Mouse (Mus musculus): Measurements from ENCODE around the gene Rmnd5a. TPM values are rescaled to one million over a fixed set of nuclear protein-coding genes. Genes with fewer than 3 reads are reported as not detected.

Rmnd5a gene
- polyA plus RNA-seq, 1 experiment from 2014 or later = 13.0 TPM

DNA sequence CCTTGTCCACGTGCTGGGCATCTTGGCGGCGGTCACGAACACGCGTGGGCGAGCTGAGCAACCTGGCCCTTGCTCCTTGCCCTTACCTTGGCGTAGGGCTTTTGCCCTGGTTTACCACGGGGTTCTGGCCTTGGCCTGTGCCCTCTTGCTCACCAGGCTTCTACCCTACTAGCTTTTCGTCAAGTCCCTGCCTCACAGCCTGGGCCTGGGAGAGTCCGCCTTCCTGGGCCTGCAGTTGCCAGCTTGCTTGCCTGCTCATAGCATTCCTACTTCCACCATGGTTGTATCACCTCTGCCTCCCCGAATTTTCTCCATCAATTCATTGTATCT, 779 bp upstream of the Rmnd5a start:
- peak overlapping the region; percentile 98 for H3K4me3 ChIP-seq (replicated peaks)
- no peaks in the 10 kb centered on the region for H3K27me3 ChIP-seq
- no peak for ATAC-seq (ENCODE audit: insufficient number of reproducible peaks, low FRiP score, low TSS enrichment, low read depth)
- H3K9me3 ChIP-seq (replicated peaks) = no peaks in the 10 kb centered on the region
- H3K4me1 ChIP-seq = peaks cover 29% of the 10 kb centered on the region
- H3K36me3 ChIP-seq = no peaks in the 10 kb centered on the region
- WGBS = 3% methylated on average over 12 of the region's 12 CpGs
- peak overlapping the region; percentile 99 for H3K27ac ChIP-seq (replicated peaks)
- peak overlapping the region; percentile 80 for H3K9ac ChIP-seq
- peak overlapping the region; percentile 91 for H3K4me2 ChIP-seq (replicated peaks)

DNA sequence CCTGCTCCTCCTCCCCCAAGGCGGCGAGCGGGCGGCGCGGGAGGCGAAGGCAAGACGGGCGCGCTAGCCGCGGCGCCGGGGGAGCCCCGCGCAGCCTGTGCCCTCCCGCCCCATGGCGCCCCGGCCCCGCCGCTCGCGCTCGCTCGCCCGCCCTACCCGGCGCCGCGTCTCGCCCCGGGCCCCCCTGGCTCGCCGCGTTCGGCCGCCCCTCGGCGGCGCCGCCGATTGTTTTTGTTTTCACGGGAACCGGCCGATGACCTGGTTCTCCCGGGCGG, 283 bp downstream of the Rmnd5a start:
- no peaks in the 10 kb centered on the region for H3K9me3 ChIP-seq (replicated peaks)
- no peaks in the 10 kb centered on the region for H3K36me3 ChIP-seq
- H3K4me2 ChIP-seq (replicated peaks) = peak overlapping the region; percentile 71
- no peaks in the 10 kb centered on the region for H3K27me3 ChIP-seq
- H3K27ac ChIP-seq (replicated peaks) = peak overlapping the region; percentile 97
- peak; percentile 31 for ATAC-seq (ENCODE audit: insufficient number of reproducible peaks, low FRiP score, low TSS enrichment, low read depth)
- under 1% methylated on average over 41 of the region's 47 CpGs for WGBS
- H3K4me3 ChIP-seq (replicated peaks) = peak overlapping the region; percentile 98
- H3K4me1 ChIP-seq = peaks cover 30% of the 10 kb centered on the region
- H3K9ac ChIP-seq = peak overlapping the region; percentile 74

DNA sequence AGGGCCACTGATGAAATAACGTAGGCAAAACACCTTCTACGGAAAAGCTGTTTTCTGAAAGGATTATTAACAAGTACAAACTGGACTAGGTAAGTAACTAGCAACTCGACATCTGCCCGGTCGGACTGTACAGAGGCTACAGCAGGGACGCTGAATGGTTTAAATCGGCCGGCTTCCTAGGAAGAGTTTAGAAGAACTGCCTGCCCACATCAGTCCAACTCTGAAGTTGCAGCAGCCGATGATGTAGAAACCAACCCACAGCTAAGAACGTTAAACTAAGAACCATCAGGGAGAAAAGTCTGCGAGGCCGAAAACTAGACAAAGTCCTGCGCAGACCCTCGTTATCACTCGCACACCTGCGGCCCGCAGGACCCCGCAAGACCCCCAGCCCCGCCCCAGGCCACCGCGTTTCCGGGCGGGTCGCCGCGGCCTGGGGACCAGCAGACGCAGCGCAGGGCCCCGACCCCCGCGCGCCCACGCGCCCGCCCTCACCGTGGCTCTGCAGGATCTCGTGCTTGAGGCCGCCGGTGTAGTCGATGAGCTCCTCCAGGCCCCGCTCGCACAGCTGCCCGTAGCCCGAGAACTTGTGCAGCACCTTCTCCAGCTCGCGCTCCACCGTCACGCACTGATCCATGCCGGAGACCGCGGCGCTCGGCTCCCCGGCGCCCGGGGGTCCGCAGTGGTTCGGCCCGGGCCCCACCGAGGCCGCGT, 776 bp downstream of the Rmnd5a start:
- ATAC-seq (ENCODE audit: insufficient number of reproducible peaks, low FRiP score, low TSS enrichment, low read depth) = peak; percentile 8
- under 1% methylated on average over 62 of the region's 62 CpGs for WGBS
- H3K4me1 ChIP-seq = peaks cover 30% of the 10 kb centered on the region

DNA sequence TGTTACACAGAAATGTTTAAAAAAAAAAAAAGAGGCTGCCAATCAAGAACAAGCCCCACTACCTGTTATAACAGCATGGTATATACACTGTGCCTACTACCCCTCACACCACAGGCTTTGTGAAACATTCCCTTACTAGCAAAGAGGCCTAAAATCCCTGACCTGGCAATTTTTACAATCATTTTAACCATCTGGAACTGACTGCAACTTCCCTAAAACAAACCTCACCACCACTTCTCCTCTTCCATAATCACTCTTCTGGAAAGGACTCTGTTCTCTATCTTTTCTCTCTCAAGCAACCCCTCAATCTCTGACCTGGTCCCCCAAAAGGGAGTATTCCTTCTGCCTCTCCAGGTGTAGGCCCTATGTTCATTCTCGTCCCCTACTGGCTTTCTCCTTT, 2.4 kb downstream of the Rmnd5a start:
- peak overlapping the region; percentile 24; the same call in 1 of the 2 replicates for H3K4me2 ChIP-seq (replicated peaks)
- no peaks in the 10 kb centered on the region for H3K36me3 ChIP-seq
- H3K27me3 ChIP-seq = no peaks in the 10 kb centered on the region
- no peaks in the 10 kb centered on the region for H3K9me3 ChIP-seq (replicated peaks)
- no peak overlapping the region for H3K4me3 ChIP-seq (replicated peaks)
- H3K4me1 ChIP-seq = peaks cover 30% of the 10 kb centered on the region
- ATAC-seq (ENCODE audit: insufficient number of reproducible peaks, low FRiP score, low TSS enrichment, low read depth) = no peak
- H3K9ac ChIP-seq = no peak overlapping the region
- WGBS = 71% methylated on average over 1 of the region's 1 CpGs
- no peak overlapping the region for H3K27ac ChIP-seq (replicated peaks)

More for the DNA sequence above, 776 bp downstream of the Rmnd5a start:
- Histone ChIP-seq H3K27me3 (no peaks in the 10 kb centered on the region), H3K4me2 (replicated peaks) (peak overlapping the region; percentile 71), H3K36me3 (no peaks in the 10 kb centered on the region), H3K9me3 (replicated peaks) (no peaks in the 10 kb centered on the region), H3K4me3 (replicated peaks) (peak overlapping the region; percentile 98), H3K9ac (peak overlapping the region; percentile 74), H3K27ac (replicated peaks) (peak overlapping the region; percentile 97)

DNA sequence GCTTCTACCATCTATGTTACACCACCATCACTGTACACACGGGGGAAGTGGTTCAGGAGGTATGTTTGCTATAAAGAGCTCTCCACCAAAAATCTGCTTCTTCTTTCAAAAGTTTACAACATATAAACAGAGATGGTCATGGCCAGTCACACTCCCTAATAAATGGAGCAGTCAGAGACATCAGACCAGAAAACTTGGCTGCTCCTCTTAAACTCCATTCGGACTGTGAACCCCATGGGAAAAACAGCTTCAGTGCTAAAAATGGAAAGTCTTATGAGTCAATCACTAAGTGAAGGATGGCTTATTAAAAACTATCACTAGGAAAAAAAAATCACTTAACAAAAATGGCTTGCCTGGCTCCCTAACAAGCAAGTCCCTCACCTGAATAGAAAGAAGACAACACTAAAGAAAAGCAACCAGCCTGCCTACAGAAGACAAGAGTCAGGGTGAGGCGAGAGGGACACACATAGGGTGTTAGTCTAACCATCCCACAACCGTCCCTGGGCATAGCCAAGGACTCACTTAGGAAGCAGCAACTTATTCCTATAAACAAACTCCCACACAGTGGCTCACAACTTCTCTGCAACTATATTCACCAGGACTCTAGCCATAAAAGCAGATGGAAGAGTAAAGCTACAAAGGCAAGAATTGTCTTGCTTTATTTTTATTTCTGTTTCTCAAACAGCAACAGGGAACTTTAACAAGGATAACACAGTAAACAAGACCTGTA, 12.3 kb downstream of the Rmnd5a start:
- 82% methylated on average over 4 of the region's 4 CpGs for whole genome bisulfite sequencing

DNA sequence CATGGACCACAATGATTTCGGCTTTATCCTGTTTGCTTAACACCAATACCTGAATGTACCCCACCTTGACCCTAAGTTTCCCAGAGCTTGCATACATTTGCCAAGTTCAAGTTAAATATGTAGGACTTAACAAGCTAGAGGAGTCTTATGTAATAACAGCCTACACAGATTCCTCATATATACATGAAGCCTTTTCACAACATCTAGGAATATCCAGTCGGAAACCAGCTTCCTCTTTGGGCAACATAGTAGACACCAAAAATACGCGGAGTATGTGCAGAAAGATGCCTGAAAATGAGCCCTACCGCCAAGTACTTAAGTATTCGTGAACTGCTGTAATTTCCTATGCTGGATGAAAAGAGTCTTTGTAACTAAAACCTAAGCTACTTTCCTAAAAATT, 14.8 kb downstream of the Rmnd5a start:
- Histone ChIP-seq H3K36me3 (peaks cover 12% of the 10 kb centered on the region; the same call in 1 of the 2 replicates), H3K9ac (no peak overlapping the region), H3K4me1 (no peaks in the 10 kb centered on the region), H3K27ac (replicated peaks) (no peak overlapping the region), H3K4me2 (replicated peaks) (no peak overlapping the region), H3K27me3 (no peaks in the 10 kb centered on the region), H3K9me3 (replicated peaks) (no peaks in the 10 kb centered on the region), H3K4me3 (replicated peaks) (no peak overlapping the region)
- ATAC-seq (ENCODE audit: insufficient number of reproducible peaks, low FRiP score, low TSS enrichment, low read depth) = no peak
- WGBS = 68% methylated on average over 6 of the region's 6 CpGs

More for the DNA sequence above, 12.3 kb downstream of the Rmnd5a start:
- Histone ChIP-seq H3K9me3 (replicated peaks) (no peaks in the 10 kb centered on the region), H3K4me3 (replicated peaks) (no peak overlapping the region), H3K4me2 (replicated peaks) (no peak overlapping the region), H3K9ac (no peak overlapping the region), H3K4me1 (peaks cover 4% of the 10 kb centered on the region; the same call in 1 of the 2 replicates), H3K27me3 (no peaks in the 10 kb centered on the region), H3K36me3 (peaks cover 12% of the 10 kb centered on the region; the same call in 1 of the 2 replicates), H3K27ac (replicated peaks) (no peak overlapping the region)
- ATAC-seq (ENCODE audit: insufficient number of reproducible peaks, low FRiP score, low TSS enrichment, low read depth) = no peak

DNA sequence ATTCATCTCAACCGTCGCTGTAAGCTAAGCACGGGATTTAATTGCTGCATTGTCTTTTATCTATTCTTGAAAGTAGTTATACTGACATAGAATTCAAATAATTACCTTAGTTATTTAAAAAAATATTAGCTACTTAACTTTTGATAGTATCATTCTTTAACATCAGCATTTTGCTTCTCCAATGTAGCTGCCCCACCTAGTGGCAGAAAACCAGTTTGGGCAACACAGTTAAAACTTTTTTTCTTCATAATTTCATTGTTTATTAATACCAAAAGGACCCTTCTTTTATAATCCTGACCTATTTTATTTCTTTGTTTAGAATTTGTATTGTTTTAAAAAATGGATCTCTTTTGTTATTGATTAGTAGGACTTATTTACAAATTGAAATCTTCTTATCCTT, 17.3 kb downstream of the Rmnd5a start:
- Histone ChIP-seq H3K36me3 (peaks cover 12% of the 10 kb centered on the region; the same call in 1 of the 2 replicates), H3K27me3 (no peaks in the 10 kb centered on the region)
- no peak for ATAC-seq (ENCODE audit: insufficient number of reproducible peaks, low FRiP score, low TSS enrichment, low read depth)

DNA sequence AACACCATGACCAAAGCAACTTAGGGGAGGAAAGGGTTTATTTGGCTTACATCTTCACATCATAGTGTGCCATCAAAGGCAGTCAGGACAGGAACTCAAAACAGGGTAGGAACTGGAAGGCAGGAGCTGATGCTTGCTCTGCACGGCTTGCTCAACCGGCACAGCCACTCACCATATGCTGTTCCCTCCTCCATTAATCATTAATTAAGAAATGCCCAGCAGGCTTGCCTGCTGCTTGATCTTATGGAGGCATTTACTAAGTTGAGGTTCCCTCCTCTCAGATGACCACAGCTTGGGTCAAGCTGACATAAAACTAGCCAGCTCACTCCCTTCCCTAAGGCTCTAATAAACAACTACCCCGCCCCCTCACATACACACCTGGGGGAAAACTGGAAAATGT, 18.3 kb downstream of the Rmnd5a start:
- Histone ChIP-seq H3K27ac (replicated peaks) (no peak overlapping the region), H3K4me3 (replicated peaks) (no peak overlapping the region), H3K27me3 (no peaks in the 10 kb centered on the region), H3K4me1 (no peaks in the 10 kb centered on the region), H3K4me2 (replicated peaks) (no peak overlapping the region), H3K9ac (no peak overlapping the region), H3K36me3 (peaks cover 4% of the 10 kb centered on the region; the same call in 1 of the 2 replicates), H3K9me3 (replicated peaks) (no peaks in the 10 kb centered on the region)
- ATAC-seq (ENCODE audit: insufficient number of reproducible peaks, low FRiP score, low TSS enrichment, low read depth) = no peak
- 69% methylated on average over 3 of the region's 3 CpGs for WGBS

More for the DNA sequence above, 17.3 kb downstream of the Rmnd5a start:
- Histone ChIP-seq H3K9me3 (replicated peaks) (no peaks in the 10 kb centered on the region), H3K9ac (no peak overlapping the region), H3K4me1 (no peaks in the 10 kb centered on the region), H3K27ac (replicated peaks) (no peak overlapping the region), H3K4me2 (replicated peaks) (no peak overlapping the region), H3K4me3 (replicated peaks) (no peak overlapping the region)
- 86% methylated on average over 3 of the region's 3 CpGs for WGBS

DNA sequence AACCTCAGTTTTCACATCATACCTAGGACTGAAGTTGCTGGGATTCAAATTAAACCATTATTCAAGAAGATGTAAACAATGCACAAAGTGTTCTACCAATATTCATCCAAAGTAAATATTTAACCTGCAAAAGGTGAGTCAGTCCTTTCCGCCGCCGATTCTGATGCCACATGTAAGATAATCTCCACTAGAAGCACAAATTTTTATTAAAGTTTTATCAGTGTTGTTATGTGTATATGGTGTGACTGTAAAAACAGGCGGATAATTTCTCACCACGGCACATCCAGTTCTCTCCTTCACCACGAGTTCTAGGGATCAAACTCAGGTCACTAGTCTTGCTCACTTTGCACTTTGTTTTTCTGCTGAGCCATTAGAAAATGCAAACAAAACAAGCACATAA, 19.6 kb downstream of the Rmnd5a start:
- no peak for ATAC-seq (ENCODE audit: insufficient number of reproducible peaks, low FRiP score, low TSS enrichment, low read depth)
- WGBS = 87% methylated on average over 6 of the region's 6 CpGs
- H3K27ac ChIP-seq (replicated peaks) = no peak overlapping the region
- H3K4me2 ChIP-seq (replicated peaks) = no peak overlapping the region
- no peaks in the 10 kb centered on the region for H3K27me3 ChIP-seq
- no peaks in the 10 kb centered on the region for H3K4me1 ChIP-seq
- no peak overlapping the region for H3K4me3 ChIP-seq (replicated peaks)
- H3K9ac ChIP-seq = no peak overlapping the region
- H3K9me3 ChIP-seq (replicated peaks) = no peaks in the 10 kb centered on the region
- H3K36me3 ChIP-seq = no peaks in the 10 kb centered on the region

DNA sequence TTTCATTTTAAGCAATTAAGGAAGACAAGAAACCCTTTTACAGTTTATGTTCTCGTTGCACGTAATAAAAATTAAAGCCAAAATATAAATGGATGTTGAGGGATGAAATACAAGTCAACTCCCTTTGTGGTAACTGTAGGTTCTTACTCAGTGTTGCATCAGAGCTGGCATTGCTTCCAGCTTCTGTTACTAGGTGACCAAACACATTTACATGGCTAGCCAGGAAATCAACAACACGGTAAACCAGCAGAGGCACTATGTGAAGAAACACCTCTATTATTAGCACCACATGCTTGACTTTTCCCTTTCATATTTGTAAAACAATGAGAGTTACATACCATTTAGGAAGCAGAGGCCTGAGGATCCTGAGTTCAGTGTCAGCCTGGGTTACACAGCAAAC, 21.6 kb downstream of the Rmnd5a start:
- Histone ChIP-seq H3K4me1 (no peaks in the 10 kb centered on the region), H3K4me3 (replicated peaks) (no peak overlapping the region), H3K27ac (replicated peaks) (no peak overlapping the region), H3K4me2 (replicated peaks) (no peak overlapping the region), H3K36me3 (peaks cover 3% of the 10 kb centered on the region; the same call in 1 of the 2 replicates), H3K9ac (no peak overlapping the region), H3K27me3 (no peaks in the 10 kb centered on the region), H3K9me3 (replicated peaks) (no peaks in the 10 kb centered on the region)
- WGBS = 78% methylated on average over 3 of the region's 3 CpGs
- no peak for ATAC-seq (ENCODE audit: insufficient number of reproducible peaks, low FRiP score, low TSS enrichment, low read depth)

DNA sequence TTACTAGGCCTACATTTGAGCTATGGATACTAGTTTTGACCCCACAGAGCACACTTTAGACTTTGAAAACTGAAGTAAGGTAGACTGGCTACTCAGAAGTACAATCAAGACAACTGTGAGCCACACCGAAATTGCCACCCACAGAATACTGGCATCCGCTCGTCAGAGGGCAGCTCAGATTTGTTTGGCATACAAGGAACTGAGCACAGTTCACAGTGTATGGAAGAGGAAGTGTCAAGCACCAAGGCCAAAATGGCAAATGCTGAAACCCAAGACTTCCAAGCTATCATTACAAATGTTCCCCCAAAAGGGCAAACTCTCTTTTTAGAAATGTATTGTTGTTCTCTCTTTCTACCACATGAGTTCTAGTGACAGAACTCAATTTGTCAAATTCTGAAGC, 25.0 kb downstream of the Rmnd5a start:
- Histone ChIP-seq H3K36me3 (peaks cover 3% of the 10 kb centered on the region; the same call in 1 of the 2 replicates), H3K4me3 (replicated peaks) (no peak overlapping the region), H3K4me1 (no peaks in the 10 kb centered on the region), H3K4me2 (replicated peaks) (no peak overlapping the region), H3K9ac (no peak overlapping the region), H3K9me3 (replicated peaks) (no peaks in the 10 kb centered on the region), H3K27ac (replicated peaks) (no peak overlapping the region), H3K27me3 (no peaks in the 10 kb centered on the region)
- no peak for ATAC-seq (ENCODE audit: insufficient number of reproducible peaks, low FRiP score, low TSS enrichment, low read depth)
- 82% methylated on average over 3 of the region's 3 CpGs for WGBS

All from embryonic facial prominence, embryonic 15.5 days (tissue).